Mouse (Mus musculus) heart, embryonic 12.5 days (tissue): Measurements from ENCODE around the gene Msi2. TPM values are rescaled to one million over a fixed set of nuclear protein-coding genes. Genes with fewer than 3 reads are reported as not detected.

Experiments
- ATAC-seq: fragments of 200-750 bp; cut with Nextera tagmentation; 2 replicates; pipeline ENCODE4 v1.8.0; 2017; ENCODE audit warnings: moderate TSS enrichment, moderate library complexity; ENCODE audit not compliant: insufficient number of reproducible peaks, low FRiP score
- H3K27ac ChIP-seq: fragments of 300-500 bp; sonication (generic); 2 replicates; pipeline ENCODE4 v1.5.1; 2016; ENCODE audit warnings: mild to moderate bottlenecking, moderate library complexity; ENCODE audit not compliant: poor library complexity, severe bottlenecking
- H3K27me3 ChIP-seq: fragments of 300-500 bp; sonication (generic); replicated peaks from 2 replicates; pipeline ENCODE4 v1.6.1; 2016; ENCODE audit warnings: mild to moderate bottlenecking, moderate library complexity
- H3K36me3 ChIP-seq: fragments of 300-500 bp; sonication (generic); 2 replicates; pipeline ENCODE4 v1.6.1; 2016; ENCODE audit warnings: mild to moderate bottlenecking, moderate library complexity
- H3K4me1 ChIP-seq: fragments of 300-500 bp; sonication (generic); replicated peaks from 2 replicates; pipeline ENCODE4 v1.6.1; 2016; ENCODE audit warnings: mild to moderate bottlenecking
- H3K4me2 ChIP-seq: fragments of 300-500 bp; sonication (generic); 2 replicates; pipeline ENCODE4 v1.6.1; 2016; ENCODE audit warnings: mild to moderate bottlenecking, moderate library complexity
- H3K4me3 ChIP-seq: fragments of 300-500 bp; sonication (generic); 2 replicates; pipeline ENCODE4 v1.5.1; 2016; ENCODE audit warnings: mild to moderate bottlenecking
- H3K9ac ChIP-seq: fragments of 300-500 bp; sonication (generic); 2 replicates; pipeline ENCODE4 v1.6.1; 2016; ENCODE audit warnings: mild to moderate bottlenecking, moderate library complexity
- H3K9me3 ChIP-seq: fragments of 300-500 bp; sonication (generic); replicated peaks from 2 replicates; pipeline ENCODE4 v1.6.1; 2016; ENCODE audit warnings: mild to moderate bottlenecking, moderate library complexity
- WGBS: fragments of 180-500 bp; shearing (Covaris S2); methylation state at CpG from one replicate; pipeline ENCODE4 v1.1.7; 2016; 5-methylcytosine and 5-hydroxymethylcytosine counted together
- polyA plus RNA-seq: library from polyadenylated mRNA; unstranded; fragments of >200 nt; fragmentation: Nextera tagmentation; extraction: Ambion mirVana; gene quantifications from 2 replicates; pipeline ENCODE4 v1.2.1, GENCODE M21; 2016

Gene Msi2
- polyA plus RNA-seq, 1 experiment from 2014 or later = 20.5 TPM

DNA sequence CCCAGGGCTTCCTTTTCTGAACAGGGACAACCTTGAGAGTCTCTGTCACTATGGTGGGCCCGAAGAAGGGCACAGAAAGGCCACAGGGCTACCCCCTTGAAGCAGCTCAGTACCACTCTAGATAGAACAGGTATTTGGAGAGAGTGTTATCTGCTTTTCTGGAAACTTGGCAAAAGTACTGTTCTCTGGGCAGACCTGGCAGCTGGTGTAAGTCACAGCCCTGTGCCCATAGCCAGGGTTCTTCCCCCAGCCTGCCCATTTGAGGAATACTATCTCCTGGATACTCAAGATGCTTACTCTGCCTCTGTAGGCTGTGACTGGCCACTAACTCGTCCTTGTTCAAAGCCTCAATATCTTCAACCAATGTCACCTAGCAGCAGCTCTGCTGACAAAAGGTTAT is 338.7 kb downstream of the Msi2 start:
- Histone ChIP-seq H3K27ac (peak overlapping the region; percentile 66), H3K9me3 (no peaks in the 10 kb centered on the region), H3K4me2 (no peak overlapping the region), H3K9ac (no peak overlapping the region), H3K4me3 (no peak overlapping the region), H3K4me1 (peaks cover 77% of the 10 kb centered on the region), H3K27me3 (no peaks in the 10 kb centered on the region), H3K36me3 (peaks cover 20% of the 10 kb centered on the region)
- 47% methylated on average over 2 of the region's 2 CpGs for WGBS
- ATAC-seq = no peak

DNA sequence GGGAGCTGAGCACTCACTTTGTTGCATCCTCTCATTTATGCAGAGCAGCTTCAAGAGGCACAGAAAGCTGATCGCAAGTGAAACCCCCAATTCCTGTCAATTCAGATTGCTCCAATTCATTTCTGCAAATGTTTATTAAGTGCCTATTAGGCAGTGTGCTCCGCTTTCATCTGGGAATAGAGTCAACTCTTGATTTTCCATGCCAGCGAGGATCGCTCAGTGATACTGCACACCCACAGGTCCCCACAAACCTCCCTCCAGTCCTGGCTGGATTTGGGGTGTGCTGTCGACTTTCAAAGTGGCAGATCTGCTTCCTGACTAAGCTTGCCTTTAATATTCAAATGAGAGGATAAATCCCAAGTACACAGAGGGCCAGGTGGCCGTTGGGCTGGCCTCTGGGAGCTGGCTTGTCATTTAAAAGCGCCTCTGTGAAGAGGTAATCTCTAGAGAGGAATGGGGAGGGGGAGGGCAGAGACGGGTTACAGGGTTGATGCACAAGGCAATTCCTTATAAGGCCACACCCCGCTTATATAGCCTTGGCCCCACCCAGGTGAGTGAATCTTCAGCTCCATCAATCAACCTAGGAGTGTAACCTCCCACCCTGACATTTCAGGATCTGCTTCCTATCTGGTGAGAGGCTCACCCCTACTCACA is 339.5 kb downstream of the Msi2 start:
- H3K9me3 ChIP-seq = no peaks in the 10 kb centered on the region
- no peak for ATAC-seq

GRCm38 (mm10) chr11:88372589-88372988 is 345.7 kb downstream of the Msi2 start:
- WGBS = 83% methylated on average over 4 of the region's 4 CpGs
- Histone ChIP-seq H3K27me3 (no peaks in the 10 kb centered on the region), H3K36me3 (peaks cover 20% of the 10 kb centered on the region), H3K4me1 (peaks cover 40% of the 10 kb centered on the region), H3K27ac (no peak overlapping the region), H3K9me3 (no peaks in the 10 kb centered on the region), H3K4me2 (no peak overlapping the region), H3K9ac (no peak overlapping the region), H3K4me3 (no peak overlapping the region)
- no peak for ATAC-seq

More for the DNA sequence above, 339.5 kb downstream of the Msi2 start:
- 58% methylated on average over 9 of the region's 9 CpGs for WGBS
- Histone ChIP-seq H3K27me3 (no peaks in the 10 kb centered on the region), H3K4me3 (no peak overlapping the region), H3K9ac (no peak overlapping the region), H3K27ac (peak overlapping the region; percentile 66), H3K4me1 (peaks cover 75% of the 10 kb centered on the region), H3K4me2 (no peak overlapping the region), H3K36me3 (peaks cover 20% of the 10 kb centered on the region)

DNA sequence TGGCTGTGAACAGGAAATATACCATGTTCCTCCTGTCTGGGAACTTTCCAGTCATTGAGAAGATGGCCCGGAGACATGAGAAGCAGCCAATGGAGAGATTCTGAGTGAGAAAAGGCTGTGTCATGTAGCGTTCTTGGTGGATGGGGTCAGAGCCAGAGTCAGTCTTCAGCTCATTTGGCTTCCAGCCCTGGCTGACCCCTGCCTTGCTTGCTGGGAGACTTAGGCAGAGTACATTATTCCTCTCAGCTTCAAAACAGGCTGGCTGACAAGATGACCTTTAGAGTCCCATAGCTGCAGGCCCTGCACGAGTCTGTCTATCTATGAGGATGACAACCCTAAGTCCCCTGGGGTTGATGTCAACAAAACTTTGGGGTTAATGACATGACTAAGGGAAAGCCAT is 348.4 kb downstream of the Msi2 start:
- Histone ChIP-seq H3K27ac (peak overlapping the region; percentile 9; the same call in 1 of the 2 replicates), H3K27me3 (no peaks in the 10 kb centered on the region), H3K36me3 (peaks cover 26% of the 10 kb centered on the region), H3K9me3 (no peaks in the 10 kb centered on the region), H3K4me3 (no peak overlapping the region), H3K9ac (no peak overlapping the region), H3K4me1 (peaks cover 27% of the 10 kb centered on the region), H3K4me2 (no peak overlapping the region)
- 52% methylated on average over 3 of the region's 3 CpGs for WGBS
- ATAC-seq = no peak

DNA sequence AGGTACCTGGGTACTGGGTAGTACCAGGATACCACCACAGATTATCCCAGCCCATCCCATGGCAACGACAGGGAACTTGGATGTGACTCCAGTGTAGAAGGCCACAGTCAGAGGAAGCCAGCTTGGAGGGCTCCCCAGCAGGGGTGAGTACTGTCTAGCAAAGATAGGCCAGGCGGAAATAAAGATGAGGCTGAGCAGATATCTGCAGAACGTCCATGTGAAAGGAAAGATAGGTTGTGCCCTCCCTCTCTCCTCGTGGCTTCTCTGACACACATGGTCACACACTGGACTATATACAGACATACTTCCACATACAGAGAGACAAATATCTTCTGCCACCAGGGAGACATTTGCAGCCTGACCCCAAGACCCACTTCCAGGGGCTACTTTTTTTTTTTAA is 350.8 kb downstream of the Msi2 start:
- Histone ChIP-seq H3K9me3 (no peaks in the 10 kb centered on the region), H3K4me2 (no peak overlapping the region), H3K9ac (no peak overlapping the region), H3K4me3 (no peak overlapping the region), H3K36me3 (peaks cover 34% of the 10 kb centered on the region), H3K27ac (no peak overlapping the region), H3K4me1 (peaks cover 42% of the 10 kb centered on the region), H3K27me3 (no peaks in the 10 kb centered on the region)
- 55% methylated on average over 4 of the region's 4 CpGs for WGBS
- ATAC-seq = no peak; the same call in 1 of the 2 replicates

- Histone ChIP-seq H3K9me3 (no peaks in the 10 kb centered on the region), H3K27me3 (no peaks in the 10 kb centered on the region), H3K36me3 (peaks cover 35% of the 10 kb centered on the region), H3K4me1 (peaks cover 42% of the 10 kb centered on the region), H3K27ac (no peak overlapping the region), H3K4me3 (no peak overlapping the region), H3K9ac (no peak overlapping the region), H3K4me2 (no peak overlapping the region)
- ATAC-seq = no peak
- WGBS = 82% methylated on average over 2 of the region's 2 CpGs
Measured at GRCm38 (mm10) chr11:88365914-88366540, 352.3 kb downstream of the Msi2 start.

DNA sequence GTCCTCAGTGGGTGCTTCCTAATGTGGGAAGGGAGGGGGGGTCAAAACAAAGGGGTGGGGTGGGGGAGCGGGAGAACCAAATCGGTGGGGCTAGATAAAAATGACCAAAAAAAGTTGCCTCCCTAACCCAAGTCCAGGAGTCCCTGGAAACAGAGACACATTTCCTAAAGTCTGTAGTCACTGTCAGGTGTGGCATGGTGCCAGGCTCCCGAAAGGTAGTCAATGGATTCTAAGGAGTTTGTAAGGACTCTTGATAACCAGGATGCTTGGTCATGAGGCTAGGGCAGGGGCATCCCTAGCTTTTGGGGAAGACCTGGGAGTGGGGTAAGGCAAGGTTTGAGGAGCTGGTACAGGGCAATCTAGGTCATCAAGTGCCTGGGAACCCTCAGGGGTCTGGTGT is 354.1 kb downstream of the Msi2 start:
- peaks cover 43% of the 10 kb centered on the region for H3K4me1 ChIP-seq
- no peaks in the 10 kb centered on the region for H3K27me3 ChIP-seq
- H3K36me3 ChIP-seq = peaks cover 35% of the 10 kb centered on the region
- no peak overlapping the region for H3K4me2 ChIP-seq
- no peak overlapping the region for H3K9ac ChIP-seq
- H3K27ac ChIP-seq = no peak overlapping the region
- H3K4me3 ChIP-seq = no peak overlapping the region
- WGBS = 81% methylated on average over 3 of the region's 3 CpGs
- no peaks in the 10 kb centered on the region for H3K9me3 ChIP-seq
- no peak for ATAC-seq

DNA sequence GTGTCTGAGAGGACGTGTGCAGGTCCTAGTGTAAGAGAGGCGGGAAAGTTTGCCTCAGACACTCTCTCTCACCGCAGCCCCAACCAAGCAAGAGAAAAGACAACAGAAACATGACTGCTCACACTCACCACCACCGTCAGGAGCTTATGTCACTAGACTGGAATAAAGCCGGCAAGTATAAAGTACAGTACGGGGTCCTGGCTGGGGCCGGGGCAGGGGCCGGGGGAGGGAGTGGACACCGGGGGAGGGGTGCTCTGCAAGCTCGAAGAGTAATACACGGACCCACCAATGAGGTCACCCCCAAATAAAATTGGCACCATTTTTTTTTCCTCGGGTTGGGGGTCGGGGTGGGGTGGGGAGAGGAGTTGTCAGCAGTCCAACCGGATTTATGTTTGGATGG is 354.8 kb downstream of the Msi2 start:
- Histone ChIP-seq H3K9me3 (no peaks in the 10 kb centered on the region), H3K4me2 (no peak overlapping the region), H3K9ac (no peak overlapping the region), H3K36me3 (peaks cover 35% of the 10 kb centered on the region), H3K4me1 (peaks cover 44% of the 10 kb centered on the region), H3K27me3 (no peaks in the 10 kb centered on the region), H3K27ac (no peak overlapping the region), H3K4me3 (no peak overlapping the region)
- no peak for ATAC-seq
- 77% methylated on average over 14 of the region's 14 CpGs for WGBS

GRCm38 (mm10) chr11:88359736-88360135 is 358.6 kb downstream of the Msi2 start:
- 28% methylated on average over 7 of the region's 7 CpGs for WGBS
- peaks cover 70% of the 10 kb centered on the region for H3K4me1 ChIP-seq
- H3K4me3 ChIP-seq = no peak overlapping the region
- no peaks in the 10 kb centered on the region for H3K27me3 ChIP-seq
- no peak overlapping the region for H3K4me2 ChIP-seq
- peak overlapping the region; percentile 78 for H3K27ac ChIP-seq
- no peak for ATAC-seq
- H3K36me3 ChIP-seq = peaks cover 20% of the 10 kb centered on the region
- no peaks in the 10 kb centered on the region for H3K9me3 ChIP-seq
- no peak overlapping the region for H3K9ac ChIP-seq

DNA sequence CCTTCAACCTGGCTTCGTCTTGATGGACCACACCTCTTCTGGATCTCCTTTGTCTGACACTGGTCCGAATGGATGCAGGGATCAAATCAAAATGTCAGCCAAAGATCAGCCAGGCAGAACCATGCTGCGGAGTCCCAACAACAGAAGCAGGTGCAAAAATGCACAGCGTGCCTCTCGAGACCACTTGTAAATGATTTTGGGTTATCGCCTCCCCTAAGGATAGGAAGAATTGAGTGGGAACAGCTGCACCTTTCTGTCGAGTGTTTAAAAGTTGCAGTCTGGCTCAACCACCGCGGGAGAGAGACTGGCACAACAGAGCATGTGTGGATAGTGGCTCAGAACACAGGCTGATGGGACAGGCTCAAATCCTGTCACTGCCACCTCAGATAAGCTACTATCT is 361.0 kb downstream of the Msi2 start:
- H3K27ac ChIP-seq = no peak overlapping the region
- ATAC-seq = no peak
- 0 out of 2 replicates have a peak overlapping the region, but pooled peaks have one; percentile 1 for H3K4me2 ChIP-seq
- peaks cover 17% of the 10 kb centered on the region for H3K36me3 ChIP-seq
- H3K9me3 ChIP-seq = no peaks in the 10 kb centered on the region
- no peak overlapping the region for H3K9ac ChIP-seq
- 47% methylated on average over 9 of the region's 9 CpGs for WGBS
- peaks cover 70% of the 10 kb centered on the region for H3K4me1 ChIP-seq
- H3K27me3 ChIP-seq = no peaks in the 10 kb centered on the region
- no peak overlapping the region for H3K4me3 ChIP-seq

GRCm38 (mm10) chr11:88356598-88357290 is 361.6 kb downstream of the Msi2 start:
- Histone ChIP-seq H3K4me2 (0 out of 2 replicates have a peak overlapping the region, but pooled peaks have one; percentile 1), H3K4me1 (peaks cover 75% of the 10 kb centered on the region)

More at GRCm38 (mm10) chr11:88356598-88357290, 361.6 kb downstream of the Msi2 start:
- 50% methylated on average over 8 of the region's 8 CpGs for WGBS
- Histone ChIP-seq H3K27me3 (no peaks in the 10 kb centered on the region), H3K9me3 (no peaks in the 10 kb centered on the region), H3K4me3 (no peak overlapping the region), H3K36me3 (peaks cover 16% of the 10 kb centered on the region), H3K27ac (peak overlapping the region; percentile 51), H3K9ac (no peak overlapping the region)
- ATAC-seq = peak; percentile 57
